ENCODE assay signal across 12 mouse cellular contexts in genomic region chr1:150681006-150681405, GRCm38 (mm10).
DNase-seq lines count a peak whose midpoint lies in the region; ATAC-seq lines count a peak whose summit lies in the region.
"Had no signal": no experiment of that assay in that cellular context is flagged by ENCODE, and none has a peak within 500 bp of the region (broad histone marks: within the 10 kb centered on the region; RNA-seq: fewer than 3 reads in every experiment).

No protein-coding gene starts in this region.

- H3K27me3 ChIP-seq in midbrain, embryonic 14.5 days (ENCODE audit: control insufficient read depth, insufficient read depth, low read length), result no peaks in the 10 kb centered on the region
- H3K27me3 ChIP-seq in midbrain, embryonic 11.5 days (ENCODE audit: control insufficient read depth, insufficient read depth, low read length), result no peaks in the 10 kb centered on the region
- no peaks in the 10 kb centered on the region for H3K27me3 ChIP-seq in limb, embryonic 12.5 days
- H3K27me3 ChIP-seq: liver, embryonic 15.5 days; stomach, embryonic 15.5 days had no signal

- H3K9ac ChIP-seq in midbrain, embryonic 14.5 days (replicated peaks; ENCODE audit: low read length), result no peak overlapping the region
- H3K9ac ChIP-seq in midbrain, embryonic 11.5 days (ENCODE audit: low read length), result no peak overlapping the region
- H3K9ac ChIP-seq in limb, embryonic 12.5 days (replicated peaks), result no peak overlapping the region
- H3K9ac ChIP-seq: liver, embryonic 15.5 days; stomach, embryonic 15.5 days had no signal

- 89% methylated on average over 15 of the region's 15 CpGs for WGBS in midbrain, embryonic 14.5 days
- WGBS in midbrain, embryonic 11.5 days, result 88% methylated on average over 15 of the region's 15 CpGs
- WGBS in limb, embryonic 12.5 days, result 81% methylated on average over 15 of the region's 15 CpGs

- H3K4me1 ChIP-seq in midbrain, embryonic 14.5 days (ENCODE audit: control insufficient read depth, insufficient read depth, low read length), result no peaks in the 10 kb centered on the region
- H3K4me1 ChIP-seq in midbrain, embryonic 11.5 days (ENCODE audit: control insufficient read depth, insufficient read depth, low read length), result no peaks in the 10 kb centered on the region
- H3K4me1 ChIP-seq in limb, embryonic 12.5 days (replicated peaks), result peaks cover 33% of the 10 kb centered on the region
- H3K4me1 ChIP-seq: liver, embryonic 15.5 days; stomach, embryonic 15.5 days had no signal

- H3K36me3 ChIP-seq in midbrain, embryonic 14.5 days (ENCODE audit: control insufficient read depth, insufficient read depth, low read length), result no peaks in the 10 kb centered on the region
- H3K36me3 ChIP-seq in midbrain, embryonic 11.5 days (ENCODE audit: control insufficient read depth, insufficient read depth, low read length), result no peaks in the 10 kb centered on the region
- peaks cover 41% of the 10 kb centered on the region for H3K36me3 ChIP-seq in limb, embryonic 12.5 days
- H3K36me3 ChIP-seq: liver, embryonic 15.5 days; stomach, embryonic 15.5 days had no signal

- H3K4me2 ChIP-seq in midbrain, embryonic 14.5 days (ENCODE audit: low read length), result no peak overlapping the region
- H3K4me2 ChIP-seq in midbrain, embryonic 11.5 days, result no peak overlapping the region
- H3K4me2 ChIP-seq in limb, embryonic 12.5 days, result no peak overlapping the region
- H3K4me2 ChIP-seq: liver, embryonic 15.5 days; stomach, embryonic 15.5 days had no signal

- no peaks in the 10 kb centered on the region for H3K9me3 ChIP-seq in midbrain, embryonic 14.5 days (ENCODE audit: control insufficient read depth, low read length)
- no peaks in the 10 kb centered on the region for H3K9me3 ChIP-seq in midbrain, embryonic 11.5 days (ENCODE audit: control insufficient read depth, low read length)
- no peaks in the 10 kb centered on the region for H3K9me3 ChIP-seq in limb, embryonic 12.5 days
- H3K9me3 ChIP-seq: liver, embryonic 15.5 days; stomach, embryonic 15.5 days had no signal

- DNase-seq in frontal cortex, postnatal 25 days (ENCODE audit: low spot score in 2 of 2), result no peak
- peak; percentile 2 for DNase-seq in midbrain, embryonic 14.5 days
- no peak for DNase-seq in midbrain, embryonic 11.5 days (ENCODE audit: low spot score, missing footprints)
- peak; percentile 81 to 82 for DNase-seq in cerebellum, postnatal 25 days
- no peak for DNase-seq in kidney, adult 9 months
- no peak for DNase-seq in urinary bladder, adult 2 months (ENCODE audit: low spot score)
- DNase-seq: heart, adult 2 months had no signal

- H3K27ac ChIP-seq in midbrain, embryonic 14.5 days (replicated peaks; ENCODE audit: low read depth, low read length), result no peak overlapping the region
- no peak overlapping the region for H3K27ac ChIP-seq in midbrain, embryonic 11.5 days (ENCODE audit: low read depth, low read length)
- H3K27ac ChIP-seq in limb, embryonic 12.5 days, result peak overlapping the region; percentile 70; the same call in 1 of the 2 replicates
- H3K27ac ChIP-seq: heart, adult 2 months; liver, embryonic 15.5 days; stomach, embryonic 15.5 days had no signal

- peak; percentile 74 for ATAC-seq in frontal cortex, adult (ENCODE audit: low TSS enrichment)
- ATAC-seq in midbrain, embryonic 14.5 days (ENCODE audit: low FRiP score, low TSS enrichment), result no peak
- no peak for ATAC-seq in midbrain, embryonic 11.5 days (ENCODE audit: low FRiP score)
- no peak for ATAC-seq in limb, embryonic 12.5 days (ENCODE audit: insufficient number of reproducible peaks, insufficient read depth, low FRiP score, low TSS enrichment, low read depth)
- ATAC-seq: intestine, embryonic 16.5 days had no signal

- H3K4me3 ChIP-seq in midbrain, embryonic 14.5 days (replicated peaks; ENCODE audit: low read depth, low read length), result no peak overlapping the region
- no peak overlapping the region for H3K4me3 ChIP-seq in midbrain, embryonic 11.5 days (ENCODE audit: low read depth, low read length)
- no peak overlapping the region for H3K4me3 ChIP-seq in limb, embryonic 12.5 days (replicated peaks)
- H3K4me3 ChIP-seq: heart, adult 2 months; liver, embryonic 15.5 days; stomach, embryonic 15.5 days had no signal

Comparison
In these comparisons a context has a peak if more than half of its experiments do, and no peak if none do; other contexts are left out.
1. DNase-seq: peak in midbrain, embryonic 14.5 days (single experiment) and cerebellum, postnatal 25 days (2 of 2); none in frontal cortex, postnatal 25 days (0 of 2), midbrain, embryonic 11.5 days (single experiment), kidney, adult 9 months (single experiment) and urinary bladder, adult 2 months (single experiment).